Mouse (Mus musculus) retina, adult 2 months (tissue): ENCODE results near the gene Gzmm.
A peak's percentile ranks its signal among the peaks of the same experiment; 100 is the strongest.

ENCODE experiments used
- DNase-seq: peaks from one replicate; pipeline ENCODE4 v3.0.0-alpha.2; 2012; ENCODE audit warnings: low read depth, low spot score

Gzmm gene

GRCm38 (mm10) chr10:79688720-79689119, at the start of gene Gzmm:
Gzmm (plus strand) TSS chr10:79689020.
- no peak for DNase-seq

DNA sequence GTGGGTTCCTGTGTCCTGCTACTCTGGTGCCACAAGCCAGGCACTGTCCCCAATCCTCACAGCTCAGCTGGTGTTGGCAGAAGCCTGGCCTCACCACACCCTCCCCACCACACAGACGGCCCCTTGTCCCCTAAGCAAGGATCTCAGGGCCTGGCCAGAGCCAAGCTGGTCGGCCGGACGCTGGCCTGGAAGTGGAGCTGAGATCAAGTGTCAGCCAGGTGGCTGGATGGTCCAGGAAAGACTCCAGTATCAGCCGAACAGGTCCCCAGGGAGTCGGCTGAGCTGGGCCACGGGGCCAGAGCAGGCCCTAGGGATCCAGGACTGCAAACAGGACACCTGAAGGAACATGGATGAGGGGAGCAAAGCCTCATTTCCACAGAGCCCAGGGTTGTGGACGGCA, 43.1 kb upstream of the Gzmm start, which contains the start of gene Odf3l2:
Gene Odf3l2, minus strand, starts transcription at position 28 of the 400 bp plus-strand sequence.
- DNase-seq, result no peak

GRCm38 (mm10) chr10:79649070-79649751, 39.6 kb upstream of the Gzmm start:
- peak; percentile 50 for DNase-seq

GRCm38 (mm10) chr10:79652789-79653188, 36.0 kb upstream of the Gzmm start:
- no peak for DNase-seq

GRCm38 (mm10) chr10:79654946-79655395, 33.8 kb upstream of the Gzmm start:
- DNase-seq, result no peak

GRCm38 (mm10) chr10:79658829-79659228, 30.0 kb upstream of the Gzmm start:
- no peak for DNase-seq

DNA sequence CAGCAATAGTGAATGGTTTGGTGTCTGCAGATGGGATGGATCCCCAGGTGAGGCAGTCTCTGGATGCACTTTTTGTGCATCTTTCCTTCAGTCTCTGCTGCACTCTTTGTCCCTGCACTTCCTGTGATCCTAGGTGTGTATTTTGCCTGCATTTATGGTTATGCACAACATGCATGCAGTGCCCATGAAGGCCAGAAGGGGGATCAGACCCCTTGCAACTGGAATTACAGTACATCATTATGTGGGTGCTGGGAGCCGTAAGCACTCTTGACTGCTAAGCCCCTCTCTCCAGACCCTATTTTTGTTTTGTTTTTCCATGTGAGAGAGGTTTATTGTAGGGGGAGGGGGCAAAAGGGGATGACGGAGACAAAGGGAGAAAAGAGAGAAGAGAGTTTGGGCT, 28.5 kb upstream of the Gzmm start:
- DNase-seq, result no peak

DNA sequence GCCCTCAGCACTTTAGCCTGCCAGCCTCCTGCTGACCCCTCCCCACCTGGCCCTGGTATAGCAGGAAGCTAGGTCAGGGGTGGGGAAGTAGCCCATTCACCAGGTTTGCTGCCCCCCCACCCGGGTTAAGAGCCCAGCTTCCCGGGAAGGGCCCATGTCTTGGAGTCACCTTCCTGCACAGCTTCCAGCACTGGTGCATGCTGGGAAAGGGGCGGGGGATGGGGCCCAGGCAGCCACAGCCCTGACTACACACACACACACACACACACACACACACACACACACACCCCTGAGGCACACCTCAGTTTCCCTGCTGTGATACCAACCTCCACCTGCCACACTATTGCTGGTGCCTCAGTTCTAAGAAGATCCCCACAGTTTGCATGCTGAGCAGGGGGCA, 27.0 kb upstream of the Gzmm start:
- no peak for DNase-seq

- no peak for DNase-seq
Observed at GRCm38 (mm10) chr10:79664131-79664665, 24.6 kb upstream of the Gzmm start, which contains the start of gene Madcam1. Madcam1 (plus strand) TSS chr10:79664559.

DNA sequence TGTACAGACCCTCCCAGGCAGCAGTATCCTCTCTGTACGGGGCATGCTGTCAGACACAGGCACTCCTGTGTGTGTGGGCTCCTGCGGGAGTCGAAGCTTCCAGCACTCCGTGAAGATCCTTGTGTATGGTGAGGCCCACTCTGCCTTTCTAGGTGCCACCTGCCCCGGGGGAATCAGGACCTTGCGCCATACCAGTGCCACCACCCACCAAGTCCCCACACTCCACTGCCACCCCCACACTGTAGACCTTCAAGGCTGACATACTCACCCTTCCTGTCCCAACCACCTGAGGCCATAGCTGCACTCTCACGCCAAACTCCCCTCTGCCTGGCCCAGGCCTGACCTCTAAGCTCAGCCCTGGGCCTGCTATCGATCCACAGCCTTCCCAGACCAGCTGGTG, 23.8 kb upstream of the Gzmm start:
- no peak for DNase-seq

- DNase-seq, result no peak
Observed at GRCm38 (mm10) chr10:79666493-79666892, 22.3 kb upstream of the Gzmm start.

GRCm38 (mm10) chr10:79668076-79668475, 20.7 kb upstream of the Gzmm start:
- no peak for DNase-seq

GRCm38 (mm10) chr10:79668771-79669575, 19.8 kb upstream of the Gzmm start, which contains the start of gene Tpgs1:
Tpgs1 (plus strand) TSS chr10:79669369.
- DNase-seq, result peak; percentile 91

DNA sequence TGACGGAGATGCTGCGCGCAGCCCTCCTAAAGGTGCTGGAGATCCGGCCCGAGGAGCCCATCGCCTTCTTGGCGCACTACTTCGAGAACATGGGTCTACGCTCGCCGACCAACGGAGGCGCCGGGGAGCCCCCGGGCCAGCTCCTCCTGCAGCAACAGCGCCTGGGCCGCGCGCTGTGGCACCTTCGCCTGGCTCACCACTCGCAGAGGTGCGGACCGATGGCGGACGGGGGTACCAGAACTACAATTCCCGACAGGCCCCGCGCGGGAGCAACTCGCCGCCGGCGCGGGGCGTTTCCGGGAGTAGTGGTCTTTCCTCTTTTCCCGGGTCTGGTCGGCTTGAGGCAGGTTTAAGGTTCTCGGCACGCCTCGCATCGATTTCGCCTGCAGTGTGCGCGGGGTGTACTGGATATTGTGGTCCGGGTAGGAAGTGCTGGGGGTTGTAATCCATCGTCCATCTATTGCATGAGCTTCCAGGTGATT, 19.2 kb upstream of the Gzmm start:
- DNase-seq, result peak; percentile 40

DNA sequence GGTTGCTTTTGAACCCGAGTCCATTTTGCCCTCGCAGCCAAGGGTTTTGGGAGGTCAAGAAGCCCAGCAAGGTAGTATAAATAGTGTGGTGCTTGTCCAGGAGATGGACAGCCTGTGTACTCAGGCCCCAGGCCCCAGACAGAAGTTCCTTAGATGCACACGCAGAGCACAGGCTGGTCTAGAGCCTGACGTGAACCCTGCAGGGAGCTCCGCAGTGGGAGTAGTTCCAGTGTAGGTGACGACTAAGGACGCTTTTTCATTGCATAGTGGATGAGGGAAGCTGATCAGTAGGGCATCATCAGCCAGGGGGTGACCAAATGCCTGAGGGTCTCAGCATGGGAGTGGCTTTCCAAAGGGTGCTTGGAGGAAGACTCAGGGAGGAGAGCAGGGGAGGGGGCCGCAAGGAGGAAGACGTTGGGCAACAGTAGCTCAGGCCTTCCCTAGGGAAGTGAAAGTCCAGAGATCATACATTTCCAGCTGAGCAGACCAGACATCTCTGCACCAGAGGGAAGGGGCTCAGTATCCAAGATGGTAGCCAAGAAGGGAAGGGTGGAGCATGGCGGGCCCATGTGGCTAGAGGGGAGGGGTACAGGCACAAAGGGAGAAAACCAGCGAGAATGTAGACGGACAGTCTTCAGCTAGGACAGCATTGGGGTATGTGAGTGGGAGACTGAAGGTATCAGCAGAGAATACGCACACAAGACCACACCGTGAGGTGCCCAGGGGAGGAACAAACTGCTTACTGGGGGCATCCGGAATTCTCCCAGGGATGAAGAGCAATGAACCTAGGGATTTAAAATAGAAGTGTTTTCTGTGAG, 18.5 kb upstream of the Gzmm start:
- DNase-seq, result no peak

- DNase-seq, result no peak
Observed at GRCm38 (mm10) chr10:79671396-79672087, 17.3 kb upstream of the Gzmm start.

GRCm38 (mm10) chr10:79672088-79672455, 16.7 kb upstream of the Gzmm start:
- no peak for DNase-seq

DNA sequence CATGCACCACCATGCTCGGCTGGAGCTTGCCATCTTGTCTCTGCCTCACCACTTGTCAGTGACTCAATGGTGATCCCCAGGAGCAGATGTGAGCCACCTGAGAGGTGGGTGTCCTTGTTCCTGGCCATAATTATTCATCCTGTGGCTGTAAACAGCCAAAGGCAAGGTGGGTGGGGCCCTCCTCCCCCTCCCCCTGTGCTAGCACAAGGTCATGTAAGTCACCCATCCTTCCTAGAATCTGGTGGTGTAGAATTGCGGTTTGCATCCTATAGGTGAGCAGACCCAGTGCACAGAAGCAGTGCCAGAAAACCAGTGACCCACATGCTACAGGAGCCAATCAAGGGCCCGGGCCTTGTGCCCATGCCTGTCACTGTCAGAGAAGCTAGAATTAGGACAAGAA, 15.8 kb upstream of the Gzmm start:
- DNase-seq, result no peak

DNA sequence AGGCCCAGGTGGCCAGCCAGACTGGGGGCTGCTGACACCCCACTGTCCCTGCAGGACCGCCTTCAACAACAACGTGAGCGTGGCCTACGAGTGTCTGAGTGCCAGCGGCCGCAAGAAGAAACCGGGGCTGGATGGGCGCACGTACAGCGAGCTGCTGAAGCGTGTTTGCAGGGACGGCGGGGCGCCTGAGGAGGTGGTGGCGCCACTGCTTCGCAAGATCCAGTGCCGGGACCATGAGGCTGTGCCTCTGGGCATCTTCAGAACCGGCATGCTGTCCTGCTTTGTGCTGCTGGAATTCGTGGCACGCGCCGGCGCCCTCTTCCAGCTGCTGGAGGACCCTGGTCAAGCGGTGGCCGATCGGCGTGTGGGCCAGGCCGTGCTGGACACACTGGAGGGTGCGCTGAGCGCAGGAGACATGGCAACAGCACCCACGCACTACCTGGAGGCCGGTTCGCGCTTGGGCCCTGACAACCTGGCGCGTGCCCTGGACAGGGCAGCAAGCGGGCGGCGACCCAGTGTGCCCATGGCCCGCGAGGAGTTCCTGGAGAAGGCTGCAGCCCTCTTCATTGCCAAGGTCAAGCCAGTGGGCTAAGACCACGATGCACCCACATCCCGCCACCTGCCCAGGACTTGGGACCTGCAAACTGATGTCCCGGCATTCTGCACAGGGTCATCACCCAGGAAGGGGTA, 13.3 kb upstream of the Gzmm start:
- DNase-seq, result no peak
